Mouse (Mus musculus) liver, embryonic 13.5 days (tissue): ENCODE measurements around the gene Adi1. TPM values are rescaled to one million over a fixed set of nuclear protein-coding genes. Genes with fewer than 3 reads are reported as not detected.

Experiments
- ATAC-seq: fragments of 200-750 bp; cut with Nextera tagmentation; 2 replicates; pipeline ENCODE4 v1.8.0; 2017; ENCODE audit warnings: low read depth, mild to moderate bottlenecking, moderate number of reproducible peaks, moderate library complexity
- DNase-seq: peaks from one replicate; pipeline ENCODE4 v3.0.0; 2022
- H3K27ac ChIP-seq: fragments of 300-500 bp; sonication (generic); 2 replicates; pipeline ENCODE4 v1.5.1; 2015; ENCODE audit warnings: moderate library complexity, mild to moderate bottlenecking, inconsistent platforms
- H3K27me3 ChIP-seq: fragments of 300-500 bp; sonication (generic); 2 replicates; pipeline ENCODE4 v1.6.1; 2015; ENCODE audit warnings: mild to moderate bottlenecking, inconsistent platforms
- H3K36me3 ChIP-seq: fragments of 300-500 bp; sonication (generic); 2 replicates; pipeline ENCODE4 v1.6.1; 2015; ENCODE audit warnings: mild to moderate bottlenecking, inconsistent platforms
- H3K4me1 ChIP-seq: fragments of 300-500 bp; sonication (generic); replicated peaks from 2 replicates; pipeline ENCODE4 v1.6.1; 2015; ENCODE audit warnings: inconsistent platforms
- H3K4me2 ChIP-seq: fragments of 300-500 bp; sonication (generic); 2 replicates; pipeline ENCODE4 v1.6.1; 2015; ENCODE audit warnings: inconsistent platforms, mild to moderate bottlenecking, moderate library complexity
- H3K4me3 ChIP-seq: fragments of 300-500 bp; sonication (generic); replicated peaks from 2 replicates; pipeline ENCODE4 v1.5.1; 2015; ENCODE audit warnings: mild to moderate bottlenecking, inconsistent platforms
- H3K9ac ChIP-seq: fragments of 300-500 bp; sonication (generic); 2 replicates; pipeline ENCODE4 v1.6.1; 2015; ENCODE audit warnings: mild to moderate bottlenecking, inconsistent platforms
- H3K9me3 ChIP-seq: fragments of 300-500 bp; sonication (generic); replicated peaks from 2 replicates; pipeline ENCODE4 v1.6.1; 2016; ENCODE audit warnings: inconsistent platforms
- WGBS: fragments of 180-500 bp; shearing (Covaris S2); methylation state at CpG from one replicate; pipeline ENCODE4 v1.1.7; 2015; ENCODE audit not compliant: insufficient replicate concordance; 5-methylcytosine and 5-hydroxymethylcytosine counted together
- polyA plus RNA-seq: library from polyadenylated mRNA; unstranded; fragments of >200 nt; fragmentation: Nextera tagmentation; extraction: Ambion mirVana; gene quantifications from 2 replicates; pipeline ENCODE4 v1.2.1, GENCODE M21; 2015

The Adi1 gene
- 51.7 and 61.5 TPM in 2 replicates for polyA plus RNA-seq

- peak; percentile 91 for ATAC-seq
- WGBS: 3% methylated on average over 53 of the region's 53 CpGs
Observed at GRCm38 (mm10) chr12:28675121-28675924, at the start of gene Adi1. Adi1 (plus strand) TSS chr12:28675231.

DNA sequence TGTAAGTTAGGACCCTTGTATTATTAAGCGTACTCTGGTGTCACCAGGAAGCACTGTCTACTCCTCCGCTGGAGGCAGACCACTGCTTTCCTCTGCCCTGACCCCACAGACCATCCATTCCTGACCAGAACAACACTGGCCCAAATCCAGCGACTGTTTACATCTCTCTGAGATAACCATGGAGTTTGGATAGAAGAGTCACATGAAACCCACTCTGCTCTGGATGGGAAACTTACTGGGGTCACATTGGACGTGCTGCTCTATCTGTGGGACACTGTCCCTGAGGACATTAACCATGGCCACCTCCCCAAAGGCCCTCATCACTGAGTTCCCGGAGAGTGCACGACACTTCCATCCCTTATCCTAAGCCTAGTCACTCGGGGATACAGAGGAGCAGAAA lies 49.6 kb upstream of the Adi1 start:
- no peaks in the 10 kb centered on the region for H3K9me3 ChIP-seq
- 64% methylated on average over 7 of the region's 7 CpGs for WGBS
- no peak overlapping the region for H3K4me2 ChIP-seq
- ATAC-seq (no peak), DNase-seq (no peak)
- H3K36me3 ChIP-seq: peaks cover 24% of the 10 kb centered on the region
- H3K27ac ChIP-seq: no peak overlapping the region
- H3K4me1 ChIP-seq: peaks cover 43% of the 10 kb centered on the region
- H3K27me3 ChIP-seq: no peaks in the 10 kb centered on the region
- no peak overlapping the region for H3K4me3 ChIP-seq
- no peak overlapping the region for H3K9ac ChIP-seq

More at GRCm38 (mm10) chr12:28675121-28675924, at the start of gene Adi1:
- DNase-seq: peak; percentile 26
- H3K27ac ChIP-seq: peak within 1 kb of the TSS; percentile 75
- H3K4me3 ChIP-seq: peak within 1 kb of the TSS; percentile 72
- peaks cover 26% of the 10 kb centered on the region for H3K36me3 ChIP-seq
- H3K9ac ChIP-seq: peak within 1 kb of the TSS; percentile 77
- no peaks in the 10 kb centered on the region for H3K27me3 ChIP-seq
- H3K4me1 ChIP-seq: peaks cover 22% of the 10 kb centered on the region
- no peaks in the 10 kb centered on the region for H3K9me3 ChIP-seq
- peak within 1 kb of the TSS; percentile 84 for H3K4me2 ChIP-seq

DNA sequence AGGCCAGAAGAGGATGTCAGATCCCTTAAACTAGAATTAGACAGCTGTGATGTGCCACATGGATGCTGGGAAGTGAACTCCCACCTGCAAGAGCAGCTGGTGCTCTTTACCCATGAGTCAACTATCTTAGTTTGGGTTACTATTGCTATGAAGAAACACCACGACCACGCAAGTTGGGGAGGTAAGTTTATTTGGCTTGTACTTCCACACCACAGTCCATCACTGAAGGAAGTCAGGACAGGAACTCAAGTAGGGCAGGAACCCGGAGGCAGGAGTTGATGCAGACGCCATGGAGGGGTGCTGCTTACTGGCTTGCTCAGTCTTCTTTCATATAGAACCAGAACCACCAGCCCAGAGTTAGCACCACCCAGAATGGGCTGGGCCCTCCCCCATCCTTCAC lies 47.9 kb upstream of the Adi1 start:
- H3K27me3 ChIP-seq: no peaks in the 10 kb centered on the region
- 48% methylated on average over 4 of the region's 4 CpGs for WGBS
- peaks cover 41% of the 10 kb centered on the region for H3K36me3 ChIP-seq
- H3K27ac ChIP-seq: no peak overlapping the region
- H3K4me3 ChIP-seq: no peak overlapping the region
- peaks cover 47% of the 10 kb centered on the region for H3K4me1 ChIP-seq
- ATAC-seq: no peak
- H3K9me3 ChIP-seq: no peaks in the 10 kb centered on the region
- H3K4me2 ChIP-seq: no peak overlapping the region
- DNase-seq: no peak
- H3K9ac ChIP-seq: no peak overlapping the region

GRCm38 (mm10) chr12:28628436-28628835 lies 46.6 kb upstream of the Adi1 start:
- peak overlapping the region; percentile 48 for H3K27ac ChIP-seq
- H3K27me3 ChIP-seq: no peaks in the 10 kb centered on the region
- DNase-seq (no peak), ATAC-seq (peak; percentile 20; the same call in 1 of the 2 replicates)
- WGBS: 67% methylated on average over 2 of the region's 2 CpGs
- no peak overlapping the region for H3K4me3 ChIP-seq
- no peaks in the 10 kb centered on the region for H3K9me3 ChIP-seq
- H3K36me3 ChIP-seq: peaks cover 54% of the 10 kb centered on the region
- no peak overlapping the region for H3K9ac ChIP-seq
- no peak overlapping the region for H3K4me2 ChIP-seq
- peaks cover 47% of the 10 kb centered on the region for H3K4me1 ChIP-seq

DNA sequence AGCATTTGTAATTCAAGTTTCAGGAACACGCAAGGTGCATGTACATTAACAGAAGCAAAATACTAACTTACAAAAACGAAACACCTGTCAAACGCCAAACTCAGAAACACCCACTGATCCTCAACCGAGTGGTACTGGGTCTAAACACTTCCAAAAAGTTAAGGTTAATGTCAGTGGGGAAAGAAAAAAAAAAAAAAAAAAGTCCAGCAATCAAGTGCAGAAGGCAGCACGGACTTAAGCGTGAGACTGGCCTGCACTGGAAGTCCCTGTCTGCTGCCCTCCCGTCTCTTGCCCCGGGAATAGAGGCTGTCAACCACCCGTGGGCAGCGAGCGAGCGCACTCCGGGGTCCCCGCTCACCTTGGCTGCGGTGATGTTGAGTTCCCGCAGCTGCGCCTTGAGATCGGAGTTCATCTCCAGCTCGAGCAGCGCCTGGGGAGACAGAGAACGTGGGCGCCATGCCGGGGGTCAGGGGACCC lies 39.9 kb upstream of the Adi1 start:
- ATAC-seq (no peak), DNase-seq (no peak)
- H3K36me3 ChIP-seq: peaks cover 48% of the 10 kb centered on the region
- H3K4me3 ChIP-seq: peak overlapping the region; percentile 91
- H3K9ac ChIP-seq: peak overlapping the region; percentile 98
- H3K9me3 ChIP-seq: no peaks in the 10 kb centered on the region
- WGBS: under 1% methylated on average over 23 of the region's 23 CpGs
- peak overlapping the region; percentile 81 for H3K27ac ChIP-seq
- H3K4me2 ChIP-seq: peak overlapping the region; percentile 76
- no peaks in the 10 kb centered on the region for H3K27me3 ChIP-seq
- peaks cover 55% of the 10 kb centered on the region for H3K4me1 ChIP-seq

- Histone ChIP-seq H3K4me3 (peak within 1 kb of the TSS; percentile 91), H3K4me1 (peaks cover 48% of the 10 kb centered on the region), H3K4me2 (peak within 1 kb of the TSS; percentile 76), H3K27ac (peak within 1 kb of the TSS; percentile 81), H3K9ac (peak within 1 kb of the TSS; percentile 98), H3K36me3 (peaks cover 41% of the 10 kb centered on the region), H3K9me3 (no peaks in the 10 kb centered on the region), H3K27me3 (no peaks in the 10 kb centered on the region)
- WGBS: 2% methylated on average over 69 of the region's 69 CpGs
- DNase-seq (peak; percentile 85), ATAC-seq (peak; percentile 94)
Observed at GRCm38 (mm10) chr12:28635535-28636476, 39.2 kb upstream of the Adi1 start, which contains the start of gene Rps7. Rps7 (minus strand) TSS chr12:28635953.

DNA sequence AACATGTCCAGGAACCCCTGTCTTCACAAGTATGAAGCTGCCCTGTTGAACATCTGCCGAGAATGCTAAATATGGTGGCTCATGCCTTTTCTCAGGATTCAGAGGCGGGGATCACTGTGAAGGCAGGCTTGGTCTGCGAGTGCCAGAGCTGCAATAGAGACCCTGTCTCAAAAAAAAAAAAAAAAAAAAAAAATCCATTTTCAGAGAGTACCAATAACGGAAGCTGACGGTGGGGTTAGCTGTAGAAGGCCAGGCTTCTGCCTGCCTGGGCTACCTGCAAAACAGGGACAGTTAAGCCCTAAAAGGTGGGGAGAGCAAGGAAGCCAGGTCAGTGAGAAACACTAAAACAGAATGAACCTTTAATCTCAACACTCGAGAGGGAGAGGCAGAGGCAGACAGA lies 38.5 kb upstream of the Adi1 start:
- ATAC-seq: no peak
- DNase-seq: no peak
- Histone ChIP-seq H3K4me1 (peaks cover 43% of the 10 kb centered on the region), H3K27me3 (no peaks in the 10 kb centered on the region), H3K9me3 (no peaks in the 10 kb centered on the region), H3K4me2 (peak overlapping the region; percentile 76), H3K36me3 (peaks cover 34% of the 10 kb centered on the region), H3K9ac (peak overlapping the region; percentile 78), H3K4me3 (peak overlapping the region; percentile 91), H3K27ac (peak overlapping the region; percentile 75)
- 64% methylated on average over 6 of the region's 6 CpGs for WGBS

DNA sequence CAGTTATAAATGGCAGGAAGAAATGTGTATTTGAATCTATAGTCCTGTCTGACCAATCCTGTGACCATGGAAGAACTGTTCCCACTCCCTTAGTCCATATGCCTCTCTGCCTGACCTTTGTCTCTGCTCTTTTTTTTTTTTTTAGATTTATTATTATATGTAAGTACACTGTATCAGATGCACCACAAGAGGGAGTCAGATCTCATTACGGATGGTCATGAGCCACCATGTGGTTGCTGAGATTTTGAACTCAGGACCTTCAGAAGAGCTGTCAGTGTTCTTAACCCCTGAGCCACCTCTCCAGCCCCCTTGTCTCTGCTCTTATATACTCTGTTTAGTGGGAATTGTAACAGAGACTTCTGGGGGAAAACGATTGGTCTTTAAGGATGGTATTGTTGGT lies 36.3 kb upstream of the Adi1 start:
- Histone ChIP-seq H3K4me1 (peaks cover 22% of the 10 kb centered on the region), H3K27me3 (peaks cover 6% of the 10 kb centered on the region; the same call in 1 of the 2 replicates), H3K4me3 (no peak overlapping the region), H3K4me2 (no peak overlapping the region), H3K9me3 (no peaks in the 10 kb centered on the region), H3K27ac (no peak overlapping the region), H3K36me3 (peaks cover 11% of the 10 kb centered on the region), H3K9ac (no peak overlapping the region)
- DNase-seq (no peak), ATAC-seq (no peak)
- WGBS: 43% methylated on average over 2 of the region's 2 CpGs

DNA sequence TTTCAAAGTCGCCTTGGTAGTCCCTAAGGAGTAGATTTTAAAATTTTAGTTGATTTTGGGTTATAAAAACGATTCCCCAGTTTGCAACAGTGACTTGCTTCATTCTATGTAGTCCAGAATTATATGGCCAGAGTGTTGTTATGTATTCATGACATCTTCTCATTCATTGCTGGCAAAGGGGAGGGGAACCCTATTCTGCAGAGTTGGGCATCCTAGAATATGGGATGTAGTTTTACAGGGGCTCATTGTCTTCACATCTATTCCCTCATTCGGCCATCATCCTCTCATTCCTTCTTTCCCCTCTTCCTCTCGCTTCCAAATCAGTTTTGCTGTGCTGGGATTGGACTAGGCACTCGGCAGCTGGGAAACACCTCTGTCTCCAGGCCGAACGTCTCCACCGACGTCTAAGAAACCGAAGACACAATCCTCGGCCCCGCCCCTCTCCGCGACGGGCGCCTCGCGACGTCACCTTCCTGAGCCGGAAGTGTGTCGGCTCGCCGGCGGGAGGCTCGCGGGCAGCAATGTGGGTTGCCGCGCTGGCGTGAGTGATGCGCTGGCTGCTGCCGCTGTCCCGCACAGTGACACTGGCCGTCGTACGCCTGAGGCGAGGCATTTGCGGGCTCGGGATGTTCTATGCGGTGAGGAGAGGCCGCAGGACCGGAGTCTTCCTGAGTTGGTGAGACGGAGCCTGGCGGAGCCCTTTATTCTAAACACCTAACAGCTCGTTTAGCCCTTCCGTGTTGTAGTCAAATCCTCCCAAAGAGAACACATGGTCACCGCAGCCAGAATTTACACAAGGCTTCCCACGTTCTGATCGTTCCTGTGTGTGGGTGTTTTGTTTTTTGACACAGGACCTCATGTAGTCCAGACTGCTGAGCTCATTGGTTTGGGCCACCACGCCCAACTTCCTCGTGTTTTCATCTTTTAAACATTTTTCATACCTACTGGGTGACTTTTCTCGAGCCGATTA lies 25.6 kb upstream of the Adi1 start, which contains the start of gene Rnaseh1:
Gene Rnaseh1, plus strand, starts transcription at position 462 of the 970 bp plus-strand sequence.
- ATAC-seq: peak; percentile 92
- Histone ChIP-seq H3K4me3 (peak within 1 kb of the TSS; percentile 90), H3K4me1 (peaks cover 25% of the 10 kb centered on the region), H3K4me2 (peak within 1 kb of the TSS; percentile 83), H3K9me3 (no peaks in the 10 kb centered on the region), H3K36me3 (peaks cover 21% of the 10 kb centered on the region), H3K9ac (peak within 1 kb of the TSS; percentile 81), H3K27ac (peak within 1 kb of the TSS; percentile 58), H3K27me3 (peaks cover 4% of the 10 kb centered on the region; the same call in 1 of the 2 replicates)
- 2% methylated on average over 52 of the region's 52 CpGs for WGBS
- peak; percentile 84 for DNase-seq

- no peak overlapping the region for H3K4me2 ChIP-seq
- no peak overlapping the region for H3K4me3 ChIP-seq
- no peak overlapping the region for H3K27ac ChIP-seq
- WGBS: 64% methylated on average over 4 of the region's 4 CpGs
- peaks cover 29% of the 10 kb centered on the region for H3K36me3 ChIP-seq
- no peak for ATAC-seq
- DNase-seq: no peak
- H3K4me1 ChIP-seq: peaks cover 8% of the 10 kb centered on the region
- H3K9ac ChIP-seq: no peak overlapping the region
- no peaks in the 10 kb centered on the region for H3K27me3 ChIP-seq
- no peaks in the 10 kb centered on the region for H3K9me3 ChIP-seq
Observed at GRCm38 (mm10) chr12:28662628-28663027, 12.4 kb upstream of the Adi1 start.
